Mouse (Mus musculus) c-Kit-positive CD71-positive TER-119-positive erythroid progenitor cells, embryonic 14.5 days (primary cell): ENCODE data around the gene Dr1.
A peak's percentile ranks its signal among the peaks of the same experiment; 100 is the strongest.
"Not testable (repeated sequence)": the region's sequence is repeated elsewhere in the genome, so short reads cannot be mapped to it uniquely, and the experiment has no call there.

ENCODE experiments used
- DNase-seq: peaks from one replicate; pipeline ENCODE4 v3.0.0-alpha.2; 2013; ENCODE audit warnings: low spot score

Dr1 gene

DNA sequence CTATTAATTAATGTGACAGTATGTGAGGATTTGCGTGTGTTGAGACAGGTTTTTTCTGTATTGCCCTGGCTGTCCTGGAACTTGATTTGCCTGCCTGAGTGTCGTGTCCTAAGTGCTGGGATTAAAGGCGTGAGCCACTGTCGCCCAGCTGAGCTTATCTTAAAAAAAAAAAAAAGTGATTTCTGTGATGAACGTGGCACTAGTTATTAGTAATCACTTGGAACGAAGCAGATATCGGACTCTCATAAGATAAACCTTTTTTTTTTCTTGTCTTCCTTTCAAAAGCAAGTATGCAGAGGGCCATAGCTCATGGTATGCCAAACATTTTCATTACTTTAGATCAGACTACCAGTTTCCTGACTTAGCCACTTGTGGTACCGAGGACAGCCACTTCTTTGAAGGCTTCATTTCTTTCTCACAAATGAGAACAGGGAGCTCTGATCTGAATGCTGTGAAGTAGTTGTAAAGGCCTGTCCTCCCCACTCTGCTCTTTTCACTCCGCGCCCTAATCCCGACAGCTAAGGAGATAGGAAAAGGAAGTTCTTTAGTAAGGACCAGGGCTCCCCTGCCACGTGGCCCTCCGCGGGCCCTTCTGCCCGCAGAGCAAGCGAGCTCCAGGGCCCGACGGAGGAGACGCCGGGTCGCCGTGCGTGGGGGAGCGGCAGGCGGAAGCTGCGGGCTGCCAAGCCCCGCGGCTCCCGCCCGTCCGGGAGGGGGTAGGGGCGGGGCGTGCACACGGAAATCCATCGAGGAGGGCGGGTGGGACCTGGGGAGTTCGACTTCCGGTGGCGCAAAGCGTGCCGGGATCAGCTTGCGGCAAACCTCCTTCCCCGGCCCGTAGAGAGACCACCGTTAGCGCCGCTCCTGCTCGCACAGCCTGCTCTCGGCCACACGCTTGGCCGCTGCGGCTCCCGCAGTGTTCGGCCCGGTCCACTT, at the start of gene Dr1:
Gene Dr1, plus strand, starts transcription at position 771 of the 936 bp plus-strand sequence.
- peak; percentile 84 for DNase-seq

DNA sequence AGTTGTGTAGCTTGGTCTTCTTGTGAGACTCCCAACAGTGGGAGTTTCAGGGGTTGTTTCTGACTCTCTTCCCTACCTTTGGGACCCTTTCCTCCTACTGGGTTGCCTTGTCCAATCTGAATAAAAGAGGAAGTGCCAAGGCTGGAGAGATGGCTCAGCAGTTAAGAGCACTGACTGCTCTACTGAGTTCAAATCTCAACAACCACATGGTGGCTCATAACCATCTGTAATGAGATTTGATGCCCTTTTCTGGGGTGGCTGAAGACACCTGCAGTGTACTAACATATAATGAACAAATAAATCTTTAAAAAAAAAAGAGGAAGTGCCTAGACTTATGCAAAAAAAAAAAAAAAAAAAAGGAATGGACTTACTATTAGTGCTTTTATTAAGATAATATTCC, 44.6 kb upstream of the Dr1 start:
- no peak for DNase-seq

GRCm38 (mm10) chr5:108226159-108226558, 42.5 kb upstream of the Dr1 start:
- no peak for DNase-seq

- no peak for DNase-seq
Observed at GRCm38 (mm10) chr5:108246314-108246765, 22.4 kb upstream of the Dr1 start.

DNA sequence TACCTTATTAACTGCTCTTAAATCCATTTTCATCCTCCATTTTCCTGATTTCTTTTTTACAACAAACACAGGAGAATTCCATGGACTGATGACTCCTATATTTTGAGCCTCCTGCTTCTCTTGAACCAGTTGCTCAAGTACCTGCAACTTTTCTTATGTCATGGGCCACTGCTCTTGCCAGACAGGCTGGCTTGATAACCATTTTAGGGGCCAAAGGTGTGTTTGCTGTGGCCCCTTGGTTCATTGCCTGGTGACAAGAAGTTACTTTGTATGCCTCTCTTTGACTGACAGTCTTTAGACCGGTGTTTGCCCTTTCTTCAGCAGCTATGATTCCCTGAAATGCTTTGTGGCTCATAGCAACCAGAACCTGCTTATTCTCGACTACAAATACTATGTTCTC, 18.7 kb upstream of the Dr1 start:
- no peak for DNase-seq

- DNase-seq = no peak
Observed at GRCm38 (mm10) chr5:108255259-108255658, 13.4 kb upstream of the Dr1 start.

DNA sequence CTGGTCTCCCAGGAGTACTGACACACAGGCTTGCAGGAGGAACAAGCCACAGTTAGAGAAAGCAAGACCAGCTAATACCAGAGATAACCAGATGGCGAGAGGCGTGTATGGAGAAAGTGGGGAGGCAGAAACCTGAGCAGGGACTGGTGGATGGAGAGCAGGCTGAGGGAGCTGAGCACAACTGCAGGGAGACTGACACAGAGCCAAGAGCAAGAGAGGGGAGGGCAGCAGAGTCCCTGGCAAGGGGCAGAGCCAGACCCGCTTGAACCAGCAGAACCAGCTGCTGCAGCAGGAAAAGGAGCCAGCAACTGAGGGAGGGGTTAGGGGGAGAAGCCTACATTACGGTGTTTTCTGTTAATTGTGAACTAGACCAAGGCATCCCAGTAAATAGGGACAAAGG, 6.0 kb upstream of the Dr1 start:
- peak; percentile 75 for DNase-seq

DNA sequence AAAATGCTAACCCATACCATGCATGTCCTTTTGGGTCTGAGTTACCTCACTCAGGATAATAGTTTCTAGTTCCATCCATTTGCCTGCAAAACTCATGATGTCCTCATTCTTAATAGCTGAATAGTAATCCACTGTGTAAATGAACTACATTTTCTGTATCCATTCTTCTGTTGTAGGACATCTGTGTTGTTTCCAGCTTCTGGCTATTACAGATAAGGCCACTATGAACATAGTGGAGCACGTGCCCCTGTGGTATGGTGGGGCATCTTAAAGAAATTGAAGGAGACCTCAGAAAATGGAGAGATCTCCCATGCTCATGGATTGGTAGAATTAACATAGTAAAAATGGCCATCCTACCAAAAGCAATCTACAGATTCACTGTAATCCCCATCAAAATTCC, 4.9 kb upstream of the Dr1 start:
- DNase-seq = peak; percentile 36

GRCm38 (mm10) chr5:108266990-108267389, 1.7 kb upstream of the Dr1 start:
- DNase-seq = peak; percentile 25

GRCm38 (mm10) chr5:108269063-108269810, 540 bp downstream of the Dr1 start:
- peak; percentile 47 for DNase-seq

- peak; percentile 39 for DNase-seq
Observed at GRCm38 (mm10) chr5:108269811-108270151, 1.1 kb downstream of the Dr1 start.

- DNase-seq = peak; percentile 49
Observed at GRCm38 (mm10) chr5:108270415-108270814, 1.7 kb downstream of the Dr1 start.

GRCm38 (mm10) chr5:108271345-108271744, 2.6 kb downstream of the Dr1 start:
- not testable (repeated sequence) for DNase-seq

GRCm38 (mm10) chr5:108286957-108287356, 18.3 kb downstream of the Dr1 start:
- no peak for DNase-seq

- no peak for DNase-seq
Observed at GRCm38 (mm10) chr5:108301567-108301966, 32.9 kb downstream of the Dr1 start.

DNA sequence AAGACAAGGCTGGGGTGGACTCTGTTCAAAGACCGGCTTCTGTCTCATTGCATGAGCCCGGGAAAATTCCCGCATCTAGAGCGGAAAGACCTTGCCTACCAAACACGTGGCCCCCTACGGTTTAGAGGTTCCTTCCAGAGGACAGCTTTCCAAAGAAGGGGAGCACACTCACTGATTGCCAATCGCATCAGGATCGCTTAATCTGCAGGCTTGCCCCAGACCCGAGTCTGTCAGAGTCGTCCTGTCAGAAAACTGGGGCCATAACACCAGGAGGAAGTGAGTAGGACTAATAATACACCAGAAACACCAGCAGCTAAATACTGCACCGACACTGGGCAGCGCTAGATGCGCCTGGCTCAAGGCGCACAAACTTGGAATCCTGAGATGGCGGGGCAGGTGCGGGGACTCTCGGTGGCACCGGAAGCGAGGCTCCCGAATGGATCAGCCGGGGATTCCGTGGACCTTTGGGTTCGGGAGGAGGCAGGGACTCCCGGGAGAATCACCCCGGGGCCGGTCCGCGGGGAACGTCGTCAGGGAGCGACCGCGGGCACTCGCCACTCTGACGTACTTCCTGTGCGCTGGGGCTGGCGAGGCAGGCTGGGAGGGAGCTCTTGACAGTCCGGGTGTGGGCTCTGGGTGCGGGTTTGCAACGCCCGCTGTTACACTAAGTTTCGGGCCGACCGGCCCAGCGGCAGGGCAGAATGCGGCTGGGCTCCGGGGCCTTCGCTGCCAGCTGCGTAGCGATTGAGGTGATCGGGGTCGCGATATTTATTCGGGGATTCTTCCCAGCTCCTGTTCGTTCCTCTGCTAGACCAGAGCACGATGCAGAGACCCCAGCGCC, 43.7 kb downstream of the Dr1 start, which contains the start of gene Pigg:
Gene Pigg, plus strand, starts transcription at position 386 of the 841 bp plus-strand sequence.
- DNase-seq = peak; percentile 89

GRCm38 (mm10) chr5:108313065-108313860, 44.6 kb downstream of the Dr1 start:
- DNase-seq = no peak
